Mouse (Mus musculus) layer of hippocampus, adult 8-10 months (tissue): ENCODE measurements around the gene Lactb. TPM values are rescaled to one million over a fixed set of nuclear protein-coding genes. Genes with fewer than 3 reads are reported as not detected.
"Not testable (repeated sequence)": the region's sequence is repeated elsewhere in the genome, so short reads cannot be mapped to it uniquely, and the experiment has no call there.

ENCODE experiments used
- DNase-seq, 2 experiments: peaks; one replicate each; pipeline ENCODE4 v3.0.0; 2022; ENCODE audit warnings: low spot score in 2 of 2
- total RNA-seq, 4 experiments: library from RNA; stranded (reverse); gene quantifications; 2 replicates each; pipeline ENCODE4 v1.2.4; 2022

The Lactb gene
- total RNA-seq, 4 experiments from 2014 or later = 13.8 to 17.4 (median 16.6) TPM

GRCm38 (mm10) chr9:66920488-66921279 lies 54.6 kb downstream of the Lactb start:
- DNase-seq = no peak

GRCm38 (mm10) chr9:66919981-66920380 lies 55.3 kb downstream of the Lactb start:
- no peak for DNase-seq

DNA sequence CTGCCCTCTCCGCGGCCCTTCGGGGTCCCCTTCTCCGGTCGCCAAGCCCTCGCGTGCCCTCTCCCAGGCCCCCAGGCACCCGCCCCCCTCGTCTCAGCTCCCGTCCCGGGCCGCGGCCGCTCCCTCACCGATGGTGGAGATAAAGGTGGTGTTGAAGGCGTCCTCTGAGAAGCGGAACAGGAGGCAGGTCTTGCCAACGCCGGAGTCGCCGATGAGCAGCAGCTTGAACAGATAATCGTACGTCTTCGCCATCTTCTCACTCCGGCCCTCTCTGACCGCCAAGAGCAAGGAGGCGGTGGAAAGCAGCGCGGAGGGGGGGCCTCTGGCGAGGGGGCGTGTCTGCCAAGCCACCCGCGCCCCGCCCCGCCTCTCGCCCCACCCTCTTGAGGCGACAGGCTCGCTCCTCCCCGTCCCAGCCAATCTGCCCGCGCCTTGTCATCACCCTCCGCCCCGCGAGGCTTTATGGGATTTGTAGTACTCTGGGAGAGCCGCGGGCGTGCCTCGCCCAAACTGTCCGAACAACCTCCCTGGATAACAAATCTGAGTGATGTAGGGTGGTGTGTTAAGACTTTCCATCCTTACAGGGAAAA lies 55.8 kb downstream of the Lactb start, which contains the start of gene Rab8b:
Rab8b (minus strand) TSS at position 306 of the 590 bp plus-strand sequence.
- peak; percentile 94 for DNase-seq

DNA sequence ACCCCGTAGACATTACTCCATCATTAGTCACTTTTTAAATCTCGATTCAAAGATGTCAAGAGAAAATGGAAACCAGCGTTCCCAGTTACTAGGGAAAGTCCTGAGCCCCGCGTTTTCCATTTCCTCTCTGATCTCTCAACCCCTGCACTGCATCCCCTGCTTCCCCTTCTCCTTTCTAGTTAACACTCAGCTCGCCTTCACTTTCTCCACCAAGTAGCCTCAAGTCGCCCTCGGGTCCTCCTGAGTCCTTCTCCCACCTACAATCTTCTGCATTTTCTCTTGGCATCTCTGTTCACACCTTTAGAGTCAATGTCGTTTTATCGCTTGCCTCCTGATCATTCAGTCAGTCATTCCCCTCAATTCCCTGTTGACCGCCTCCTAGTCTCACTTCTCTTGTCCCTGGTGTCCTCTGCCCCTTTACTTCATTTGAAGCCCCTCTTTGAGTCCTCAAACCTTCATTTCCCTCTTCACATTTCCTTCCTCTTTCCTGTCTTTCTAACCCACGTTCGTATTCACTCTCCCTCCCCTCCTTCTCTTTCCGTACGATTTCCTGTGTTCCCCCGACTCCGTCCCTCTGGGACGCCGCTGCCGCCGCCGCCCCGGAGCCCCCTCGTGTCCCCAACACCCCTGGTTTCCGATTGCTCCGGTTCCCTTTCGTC lies 56.5 kb downstream of the Lactb start:
- DNase-seq = no peak

DNA sequence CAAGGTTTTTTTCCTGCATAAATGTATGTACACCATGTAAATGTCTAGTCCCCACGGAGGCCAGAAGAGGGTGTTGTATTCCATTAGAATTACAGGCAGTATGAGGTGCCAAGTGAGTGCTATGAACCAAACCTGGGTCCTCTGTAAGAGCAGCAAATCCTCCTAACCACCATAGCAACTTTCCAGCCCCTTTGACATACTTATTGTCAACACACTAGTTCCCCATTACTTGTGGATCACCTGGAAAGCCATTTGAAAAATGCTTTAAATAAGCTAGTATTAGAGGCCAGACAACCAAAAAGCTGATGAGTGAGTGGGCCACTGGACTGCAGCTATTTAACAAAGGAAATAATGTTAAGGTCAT lies 57.4 kb downstream of the Lactb start:
- DNase-seq = no peak

DNA sequence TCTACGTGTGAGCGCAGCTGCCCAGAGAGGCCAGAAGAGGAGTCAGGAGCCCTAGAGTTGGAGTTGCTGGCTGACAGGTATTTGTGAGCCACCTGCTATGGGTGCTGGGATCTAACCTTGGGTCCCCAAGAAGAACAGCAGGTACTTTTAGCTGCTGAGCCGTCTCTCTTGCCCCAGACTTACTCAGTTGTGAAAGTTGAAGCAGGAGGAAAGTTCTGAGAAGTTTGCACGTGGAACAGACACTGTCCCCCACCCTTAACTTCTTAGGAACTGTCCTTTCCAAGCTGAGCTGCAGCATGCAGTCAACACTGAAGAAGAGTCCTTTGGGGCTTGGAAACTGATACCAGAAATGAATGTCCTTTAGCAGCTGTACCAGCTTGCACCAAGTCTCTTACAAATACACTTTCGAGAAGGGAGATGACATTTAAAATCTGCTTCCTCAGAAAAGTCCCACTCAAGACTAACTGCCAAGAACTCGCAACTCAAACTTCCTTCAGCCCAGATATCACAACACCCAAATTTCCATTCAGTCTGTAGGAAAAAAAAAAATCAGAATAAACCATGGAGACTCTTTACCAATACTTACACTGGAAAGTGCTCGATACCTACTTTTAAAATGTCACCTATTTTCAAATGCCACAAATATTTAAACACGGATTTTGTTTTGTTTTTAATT lies 57.9 kb downstream of the Lactb start:
- no peak for DNase-seq

DNA sequence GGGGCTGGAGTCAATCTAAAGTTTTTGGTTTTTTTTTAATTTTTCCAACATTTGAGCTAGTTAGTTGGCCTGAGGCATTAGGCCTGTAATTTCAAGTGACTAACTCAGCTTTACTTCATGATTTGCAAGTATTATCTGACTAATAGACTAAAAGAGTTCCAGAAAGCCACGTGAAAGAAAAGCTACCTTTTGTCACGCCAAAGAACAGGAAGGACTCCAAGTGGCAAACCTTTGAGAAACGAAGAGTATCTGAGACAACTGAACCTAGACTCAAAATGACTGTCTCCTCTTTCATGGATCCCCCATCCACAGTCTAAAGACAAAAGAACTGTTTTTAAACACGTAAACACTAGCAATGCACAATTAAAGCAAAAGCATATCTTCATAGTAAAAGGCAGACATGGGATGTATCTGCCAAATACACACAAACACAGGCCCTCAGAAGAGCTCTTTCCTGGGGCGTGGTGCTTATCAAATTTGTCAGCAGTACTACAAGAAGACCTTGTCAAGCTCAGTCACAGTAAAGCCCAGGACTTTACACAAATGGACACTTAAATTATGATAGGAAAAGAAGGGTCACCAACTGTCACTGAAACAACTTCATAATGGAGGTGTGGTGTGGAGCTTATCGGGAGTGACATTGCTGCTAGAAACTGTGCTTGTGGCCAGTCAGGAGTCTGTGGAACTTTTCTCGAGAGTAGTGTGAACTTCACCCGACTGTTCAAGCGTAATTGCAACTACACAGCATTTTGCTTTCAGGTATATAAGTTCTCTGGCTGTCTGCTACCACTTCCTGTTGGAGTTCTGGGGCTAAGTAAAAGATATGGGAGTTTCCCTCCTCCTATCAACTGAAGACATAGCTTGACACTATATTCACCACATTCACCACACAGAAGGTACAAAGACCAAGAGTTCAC lies 59.2 kb downstream of the Lactb start:
- DNase-seq = no peak

DNA sequence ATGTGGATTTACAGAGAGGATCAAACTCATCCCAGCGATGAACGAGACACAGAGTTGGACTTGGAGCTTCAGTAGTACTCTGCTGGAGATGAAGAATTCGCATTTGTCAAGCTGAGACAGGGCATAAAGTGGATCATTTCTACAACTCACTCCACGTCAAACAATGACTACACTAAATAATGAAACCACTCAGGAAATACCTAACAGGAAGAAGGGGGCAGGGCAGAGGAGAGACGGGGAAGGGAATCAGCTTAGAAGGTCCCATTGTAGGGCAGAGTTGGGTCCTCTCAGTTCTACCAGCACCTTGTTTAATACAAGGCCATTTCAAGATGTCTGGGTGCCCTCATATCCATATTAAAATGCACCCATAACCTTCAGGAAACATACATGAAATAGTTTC lies 59.9 kb downstream of the Lactb start:
- no peak for DNase-seq

- DNase-seq = no peak
Observed at GRCm38 (mm10) chr9:66914540-66914939, 60.7 kb downstream of the Lactb start.

GRCm38 (mm10) chr9:66913254-66913934 lies 61.9 kb downstream of the Lactb start:
- DNase-seq = not testable (repeated sequence)

DNA sequence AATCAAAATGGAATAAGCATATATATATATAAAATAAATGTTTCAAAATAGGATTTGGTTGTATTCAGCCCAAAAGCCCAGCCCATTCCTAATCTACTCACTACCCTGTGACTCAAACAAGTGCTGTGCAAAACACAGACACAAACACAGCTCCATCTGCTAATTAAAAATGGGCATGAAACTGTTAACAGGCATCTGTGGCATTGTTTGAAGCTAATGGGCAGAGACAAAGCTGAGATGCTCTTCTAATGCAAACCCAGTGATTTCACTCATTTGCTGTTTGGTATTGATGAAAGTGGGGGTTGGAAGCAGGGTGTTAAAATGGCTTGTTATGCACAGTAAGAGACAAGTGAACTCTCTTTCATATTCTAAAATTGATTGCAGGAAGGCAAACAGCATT lies 63.0 kb downstream of the Lactb start:
- no peak for DNase-seq

DNA sequence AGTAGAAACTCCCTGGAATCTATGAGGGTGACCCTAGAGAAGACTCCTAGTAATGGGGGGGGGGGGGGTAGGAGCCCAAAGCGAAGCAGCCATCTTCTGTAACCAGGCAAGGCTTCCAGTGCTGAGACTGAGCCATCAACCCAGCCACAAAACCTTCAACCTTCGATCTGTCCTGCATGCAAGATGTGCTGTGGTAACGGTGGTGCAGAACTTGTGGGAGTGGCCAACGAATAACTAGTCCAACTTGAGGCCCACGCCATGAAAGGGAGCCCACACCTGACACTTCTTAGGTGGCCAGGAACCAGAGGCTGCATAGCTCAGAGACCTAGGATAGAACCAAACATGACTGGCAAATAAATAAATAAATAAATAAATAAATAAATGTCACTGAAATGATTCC lies 64.6 kb downstream of the Lactb start:
- no peak for DNase-seq

DNA sequence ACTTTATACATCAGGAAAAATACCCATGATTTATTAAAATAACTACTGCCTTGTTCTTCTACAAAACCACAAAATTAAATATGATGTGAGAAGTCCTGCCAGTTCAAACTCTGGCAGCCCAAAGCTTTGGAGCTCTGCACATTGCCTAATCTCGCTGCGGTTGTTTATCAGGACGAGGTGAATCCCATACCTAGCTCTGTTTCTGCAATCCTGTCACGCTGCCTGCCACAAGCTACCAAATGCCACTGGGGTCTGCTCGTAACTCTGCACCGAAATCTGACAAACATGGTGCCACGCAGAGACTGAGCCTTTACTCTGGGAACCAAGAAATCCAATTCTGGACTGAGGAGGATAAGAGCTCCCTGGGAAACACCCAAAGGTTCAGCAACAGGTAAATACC lies 65.4 kb downstream of the Lactb start:
- no peak for DNase-seq

GRCm38 (mm10) chr9:66907746-66908397 lies 67.4 kb downstream of the Lactb start:
- DNase-seq = no peak

DNA sequence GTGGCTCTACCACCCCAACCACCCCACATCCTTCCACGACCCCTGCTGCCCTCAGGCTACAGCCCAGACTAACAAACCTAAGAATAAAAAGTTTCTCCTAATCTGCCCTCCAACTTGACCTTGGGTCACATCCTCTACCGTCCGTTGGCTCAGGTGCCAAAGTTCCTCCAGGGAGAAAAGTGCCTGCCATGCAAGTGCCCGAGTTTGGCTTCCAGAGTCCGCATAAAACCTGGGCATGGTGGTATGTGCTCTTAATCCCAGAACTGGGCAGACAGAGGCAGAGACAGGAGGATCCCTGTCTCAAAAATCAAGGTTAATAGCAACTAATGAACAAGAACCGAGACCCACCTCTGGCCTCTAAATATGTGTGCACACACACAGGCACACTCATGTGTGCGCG lies 68.2 kb downstream of the Lactb start:
- DNase-seq = no peak

- no peak for DNase-seq
Observed at GRCm38 (mm10) chr9:66905990-66906389, 69.3 kb downstream of the Lactb start.
